Mouse (Mus musculus): ENCODE measurements around the gene Eno4.
A peak's percentile ranks its signal among the peaks of the same experiment; 100 is the strongest.
"Not testable (repeated sequence)": the region's sequence is repeated elsewhere in the genome, so short reads cannot be mapped to it uniquely, and the experiment has no call there.

Eno4 gene

DNA sequence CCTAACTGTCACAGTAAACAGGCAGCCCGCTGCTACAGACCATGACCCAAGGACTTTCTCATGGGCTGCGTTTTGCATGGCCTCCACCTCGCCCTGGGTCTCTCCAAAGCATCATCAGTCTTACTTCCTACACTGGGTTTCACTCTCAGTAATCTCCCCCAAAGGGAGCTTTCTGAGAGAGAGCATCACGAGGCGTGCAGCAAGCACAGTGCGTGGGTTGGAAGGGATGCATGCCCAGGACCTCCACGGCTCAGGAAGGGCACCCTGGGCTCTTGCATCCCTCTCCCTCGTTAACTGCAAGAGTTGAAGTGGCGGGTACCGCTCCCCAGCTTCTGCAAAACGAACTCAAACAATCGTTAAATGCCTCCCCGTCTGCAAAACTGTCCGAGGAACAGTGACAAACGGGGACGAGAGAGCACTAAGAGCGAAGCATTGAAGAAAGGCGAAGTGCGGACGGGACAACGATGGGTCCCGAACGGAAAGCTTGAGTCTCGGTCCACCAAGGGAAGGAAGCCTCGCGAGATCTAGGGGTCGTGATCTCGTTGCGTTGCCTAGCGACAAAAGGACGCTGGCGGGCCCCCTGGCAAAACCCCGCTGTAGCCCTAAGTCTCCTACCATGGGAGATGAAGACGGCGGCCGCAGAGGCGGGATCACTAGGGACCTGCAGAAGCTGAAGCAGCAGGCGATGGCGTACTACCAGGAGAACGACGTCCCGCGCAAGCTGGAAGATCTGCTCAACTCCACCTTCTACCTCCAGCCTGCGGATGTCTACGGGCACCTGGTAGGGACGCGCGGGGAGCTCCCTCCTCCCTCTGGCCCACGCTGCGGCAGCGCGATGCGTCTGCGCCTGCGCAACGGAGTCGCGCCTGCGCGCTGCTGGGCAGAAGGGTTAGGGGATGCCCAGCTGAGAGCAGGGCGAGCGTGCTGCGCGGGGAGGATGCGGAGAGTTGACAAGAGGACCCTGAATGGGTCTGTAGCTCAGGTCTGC lies at the start of gene Eno4, which contains the start of gene Hspa12a:
Eno4 (plus strand) TSS at position 585 of the 988 bp plus-strand sequence.
Hspa12a (minus strand) TSS at position 814 of the 988 bp plus-strand sequence.
- peak; percentile 98 for DNase-seq (ENCODE audit: low spot score)

DNA sequence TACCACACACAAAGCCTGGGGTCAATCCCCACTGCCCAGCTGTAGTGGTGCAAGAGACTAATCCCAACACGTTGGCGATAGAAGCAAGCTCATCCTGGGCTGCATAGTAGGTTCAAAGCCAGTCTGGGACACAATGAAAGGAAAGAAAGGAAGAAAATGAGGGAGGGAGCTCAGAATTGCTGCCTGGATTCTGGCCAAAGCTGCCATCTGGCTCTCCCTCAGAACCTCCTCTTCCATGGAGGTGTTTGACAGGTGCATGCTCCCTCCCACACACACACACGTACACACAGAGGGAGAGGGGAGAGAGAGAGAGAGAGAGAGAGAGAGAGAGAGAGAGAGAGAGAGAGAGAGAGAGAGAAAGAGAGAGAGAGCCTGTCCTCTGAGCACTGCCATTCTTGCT lies 47.0 kb upstream of the Eno4 start:
- no peak for DNase-seq (ENCODE audit: low spot score)

DNA sequence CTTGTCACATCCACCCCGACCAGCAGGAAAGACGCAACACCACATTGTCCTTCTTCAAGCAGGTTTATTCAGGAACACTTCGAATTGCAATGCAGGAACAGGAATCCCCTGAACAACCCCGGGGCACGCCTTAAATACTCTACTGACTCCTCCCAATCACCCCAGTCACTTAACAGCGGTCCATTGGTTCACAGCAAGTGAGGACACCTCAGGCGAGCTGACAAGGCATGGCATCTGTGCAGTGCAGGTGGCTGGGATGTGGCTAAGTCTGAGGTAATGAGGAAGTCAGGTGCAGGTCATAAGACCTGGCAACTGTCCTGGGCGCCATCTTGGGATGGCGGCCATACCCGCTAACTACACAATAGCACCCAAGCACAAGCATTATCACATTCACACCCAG lies 42.8 kb upstream of the Eno4 start:
- not testable (repeated sequence) for DNase-seq (ENCODE audit: low spot score)

DNA sequence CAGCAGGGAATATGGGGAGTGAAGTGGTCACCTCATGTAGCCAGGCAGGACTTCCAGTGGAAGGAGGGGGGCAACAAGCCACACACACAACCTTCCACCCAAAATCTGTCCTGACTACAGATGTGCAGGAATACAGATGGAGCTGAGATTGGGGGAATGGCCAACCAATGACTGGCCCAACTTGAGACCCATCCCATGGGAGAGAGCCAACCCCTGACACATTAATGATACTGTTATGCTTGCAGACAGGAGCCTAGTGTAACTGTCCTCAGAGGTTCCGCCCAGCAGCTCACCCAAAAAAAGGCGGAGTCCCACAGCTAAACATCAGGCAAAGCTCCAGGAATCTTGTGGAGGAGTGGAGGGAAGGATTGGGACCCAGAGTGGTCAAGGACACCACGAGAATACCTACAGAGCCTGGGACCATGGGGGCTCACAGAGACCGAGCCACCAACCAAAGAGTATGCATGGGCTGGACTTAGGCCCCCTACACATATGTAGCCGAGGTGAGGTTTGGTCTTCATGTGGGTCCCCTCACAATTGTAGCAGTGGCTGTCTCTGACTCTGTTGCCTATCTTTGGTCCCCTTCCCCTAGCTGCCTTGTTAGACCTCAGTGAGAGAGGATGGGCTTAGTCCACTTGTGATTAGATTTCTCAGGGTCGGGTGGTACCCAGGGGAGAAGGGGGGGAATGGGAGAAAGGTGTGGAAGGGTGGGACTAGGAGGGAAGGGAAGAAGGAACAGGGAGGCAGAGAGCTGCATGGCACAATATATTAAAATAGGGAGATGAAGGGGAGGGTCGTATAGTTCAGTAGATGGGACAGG lies 39.9 kb upstream of the Eno4 start:
- no peak for DNase-seq (ENCODE audit: low spot score)

DNA sequence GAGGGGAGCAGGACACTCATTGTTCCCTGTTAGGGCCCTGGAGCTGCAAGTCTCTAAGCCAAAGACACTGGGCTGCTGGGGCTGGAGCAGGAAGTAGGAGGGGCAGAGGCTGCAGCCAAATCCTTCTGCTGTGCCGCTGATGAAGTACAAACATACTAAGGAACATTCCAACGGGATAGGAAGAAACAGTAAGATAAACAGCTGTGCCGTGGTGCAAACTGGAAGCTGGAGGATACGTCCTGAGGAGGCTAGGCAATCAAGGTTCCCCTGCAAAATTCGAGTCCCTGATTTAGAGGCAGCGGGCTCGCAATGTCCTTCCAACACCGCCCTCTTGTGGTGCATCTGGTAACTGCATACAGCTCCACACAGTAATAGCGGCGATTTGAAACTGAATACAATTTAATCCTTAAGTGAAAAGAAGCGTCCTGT lies 39.3 kb upstream of the Eno4 start:
- peak; percentile 95 for DNase-seq (ENCODE audit: low spot score)

DNA sequence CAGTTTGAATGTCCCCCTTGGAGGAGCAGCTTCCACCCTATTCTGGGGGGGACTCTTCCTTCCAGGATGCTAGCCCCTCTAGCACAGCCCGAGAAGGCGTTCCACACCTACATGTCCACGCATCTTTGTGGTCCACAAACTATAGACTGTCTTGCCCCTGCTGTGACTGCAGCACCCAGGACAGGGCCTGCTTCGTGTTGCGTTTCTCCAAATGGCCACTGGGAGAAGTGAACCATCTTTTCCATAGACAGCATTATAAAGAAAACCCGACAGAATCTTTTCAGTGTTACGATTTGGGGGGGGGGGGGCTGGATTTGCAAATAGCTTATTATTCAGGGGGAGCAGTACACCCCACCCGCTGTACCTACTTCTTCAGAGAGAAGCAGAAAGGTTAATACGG lies 36.5 kb upstream of the Eno4 start:
- DNase-seq (ENCODE audit: low spot score): peak; percentile 14

DNA sequence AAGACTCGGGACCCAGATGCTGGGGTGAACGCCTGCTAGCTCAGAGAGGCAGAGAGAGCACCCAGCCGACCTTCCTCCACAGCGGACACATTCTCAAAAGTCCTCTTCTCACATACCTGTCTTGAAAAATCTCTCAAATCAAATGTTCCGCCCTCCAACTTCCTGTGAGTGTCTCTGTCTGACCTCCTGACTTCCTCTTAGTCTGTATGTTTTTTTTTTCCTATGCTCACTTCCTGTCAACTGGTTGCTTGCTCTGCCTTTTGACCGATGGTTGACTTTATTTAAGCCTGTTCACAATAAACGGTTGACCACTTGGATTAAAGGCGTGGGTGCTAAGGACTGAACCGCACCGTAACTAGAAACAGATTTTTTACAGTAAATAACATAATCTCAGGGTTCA lies 35.2 kb upstream of the Eno4 start:
- DNase-seq (ENCODE audit: low spot score): no peak

DNA sequence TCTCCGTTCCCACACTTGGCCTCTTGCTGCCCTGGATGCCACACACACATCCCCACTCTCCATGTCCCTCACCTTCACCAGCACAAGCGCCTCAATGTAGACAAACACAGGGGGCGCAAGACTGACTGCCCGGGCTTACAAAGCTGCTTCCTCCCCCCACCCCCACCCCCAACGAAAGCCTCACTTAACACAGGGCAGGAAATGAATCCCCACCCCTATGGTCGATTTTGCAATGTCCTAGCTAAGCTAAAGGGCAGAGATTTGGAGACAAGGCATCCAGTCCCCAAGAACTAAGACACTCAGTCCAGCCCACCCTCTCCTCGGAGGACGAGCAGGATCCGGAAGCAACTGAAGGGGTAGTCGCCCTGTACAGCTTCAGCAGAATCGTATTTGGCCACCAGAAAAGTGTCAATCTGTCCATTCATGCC lies 32.3 kb upstream of the Eno4 start:
- peak; percentile 61 for DNase-seq (ENCODE audit: low spot score)

DNA sequence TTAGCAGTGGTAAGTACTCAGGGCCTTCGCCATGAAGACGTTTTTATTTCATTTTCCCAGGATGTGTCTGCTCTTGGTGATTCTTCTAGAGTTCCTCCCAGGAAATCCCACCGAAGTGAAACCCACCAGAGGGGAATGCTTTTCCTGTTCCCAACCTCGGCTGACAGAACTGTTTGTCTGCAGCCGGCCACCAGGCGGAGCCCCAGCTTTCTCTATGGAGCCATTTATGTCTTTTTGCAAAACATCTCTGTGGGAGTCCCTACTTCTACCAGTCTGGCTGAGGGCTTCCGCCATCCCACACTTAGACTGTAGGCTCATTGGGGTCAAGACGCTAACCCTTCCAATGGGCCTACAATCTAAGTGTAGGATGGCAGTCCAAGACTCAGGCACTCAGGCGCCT lies 31.8 kb upstream of the Eno4 start:
- DNase-seq (ENCODE audit: low spot score): peak; percentile 70

DNA sequence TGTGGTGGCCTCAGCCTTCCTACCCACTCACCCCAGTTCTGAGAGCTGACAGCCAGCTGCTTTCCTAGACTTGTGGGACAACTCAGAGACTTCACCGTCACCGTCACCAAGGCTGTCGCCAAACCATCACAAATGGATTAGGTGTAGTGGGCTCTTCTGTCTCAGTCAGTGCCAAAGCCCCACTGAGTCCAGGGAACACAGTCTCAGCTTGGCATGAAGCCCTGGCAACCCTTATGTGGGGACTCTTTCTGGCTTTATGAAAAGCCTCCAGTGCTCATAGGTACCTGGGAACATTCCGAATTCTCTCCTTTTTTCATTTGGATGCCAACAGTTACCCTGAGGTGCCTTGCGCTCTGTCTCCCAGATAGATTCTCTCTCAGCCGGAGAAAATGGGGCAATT lies 29.9 kb upstream of the Eno4 start:
- DNase-seq (ENCODE audit: low spot score): no peak

DNA sequence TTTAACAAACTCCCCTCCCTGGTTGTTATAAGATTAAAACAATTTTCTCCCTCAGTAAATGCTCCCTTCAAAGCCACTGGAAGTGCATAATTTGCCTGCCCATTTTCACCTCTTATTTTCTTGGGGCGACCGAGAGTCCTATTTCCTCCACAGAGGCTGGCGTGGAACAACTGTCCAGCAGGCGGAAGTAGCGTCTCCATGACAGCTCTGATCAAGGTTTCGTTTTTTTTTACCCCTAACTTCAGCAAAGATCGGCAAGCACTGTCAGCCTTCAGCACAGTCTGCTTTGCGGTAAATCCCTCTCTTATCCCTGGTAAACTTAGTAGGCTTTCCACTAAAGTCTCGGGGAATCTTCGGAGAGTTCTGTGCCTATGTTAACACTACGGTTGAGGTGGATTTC lies 24.6 kb upstream of the Eno4 start:
- DNase-seq (ENCODE audit: low spot score): peak; percentile 24

DNA sequence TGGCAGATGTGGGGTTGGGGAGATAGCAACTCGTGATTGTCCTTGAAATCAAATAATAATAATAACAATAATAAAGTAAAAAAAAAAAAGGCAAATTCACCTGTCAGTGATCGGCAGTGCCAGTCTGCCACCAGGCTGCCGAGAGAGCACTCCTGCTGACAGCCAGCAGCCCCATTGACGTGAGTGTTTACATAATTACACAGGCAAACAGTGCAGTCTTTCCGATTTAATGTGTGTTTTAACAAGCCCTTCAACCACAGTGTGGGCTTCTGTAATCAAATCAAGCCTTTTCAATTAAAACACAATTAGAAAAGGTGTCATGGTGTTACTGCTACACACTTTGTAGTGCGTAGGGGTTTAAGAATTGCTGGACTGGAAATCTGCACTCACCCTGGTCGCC lies 24.1 kb upstream of the Eno4 start:
- DNase-seq (ENCODE audit: low spot score): no peak

DNA sequence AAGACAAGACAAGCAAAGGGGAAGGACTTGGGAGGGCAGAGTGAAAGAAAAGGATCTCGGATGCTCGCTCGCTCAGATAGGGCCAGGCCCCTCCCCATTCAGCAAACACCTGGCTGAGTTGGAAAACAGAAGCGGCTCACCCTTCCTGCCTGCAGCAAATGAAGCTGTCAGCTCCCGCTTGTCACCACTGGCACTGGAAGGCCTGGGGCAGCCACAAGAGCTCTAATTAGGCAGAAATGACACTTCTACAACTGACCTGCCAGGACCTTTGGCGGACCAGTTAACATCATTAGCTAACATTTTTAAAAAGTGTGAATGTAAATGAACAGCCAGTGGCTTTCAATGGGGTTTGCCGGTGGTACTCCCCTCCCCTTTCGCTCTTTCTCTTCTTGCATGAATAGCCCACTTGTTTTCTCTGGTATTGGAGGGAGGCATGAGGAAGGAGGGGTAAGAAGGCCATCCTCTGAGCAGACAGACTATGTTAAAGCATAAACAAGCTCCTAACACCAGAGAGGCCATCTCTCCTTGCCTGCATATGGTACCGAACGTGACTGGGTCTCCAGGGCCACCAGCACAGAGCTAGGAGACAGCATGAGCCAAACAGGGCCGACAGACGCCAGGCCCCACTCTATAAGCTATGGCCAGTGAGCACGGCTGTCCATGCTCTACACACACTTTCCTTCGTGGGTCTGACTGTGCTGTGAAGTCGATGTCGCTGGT lies 12.0 kb upstream of the Eno4 start:
- peak; percentile 47 for DNase-seq (ENCODE audit: low spot score)

DNA sequence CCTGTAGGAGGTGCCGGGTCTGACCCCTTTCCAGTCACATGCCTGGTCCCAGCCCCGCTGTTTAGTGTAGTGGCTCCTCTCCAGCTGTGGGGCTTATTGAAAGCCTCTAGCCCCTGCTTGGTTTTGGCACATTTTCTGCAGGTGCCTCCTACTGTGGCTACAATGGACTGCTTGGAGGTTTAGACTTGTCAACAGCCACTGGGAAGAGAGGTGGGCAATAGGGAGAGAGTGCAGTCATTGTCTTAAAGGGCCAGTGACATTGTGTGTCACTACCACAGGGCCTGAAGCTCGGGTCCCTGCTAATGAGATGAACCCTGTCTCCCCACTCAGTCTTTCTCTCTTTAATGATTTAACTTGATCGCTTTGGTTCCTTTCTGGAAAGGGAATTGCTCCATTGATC lies 10.2 kb upstream of the Eno4 start:
- peak; percentile 17 for DNase-seq (ENCODE audit: low spot score)

DNA sequence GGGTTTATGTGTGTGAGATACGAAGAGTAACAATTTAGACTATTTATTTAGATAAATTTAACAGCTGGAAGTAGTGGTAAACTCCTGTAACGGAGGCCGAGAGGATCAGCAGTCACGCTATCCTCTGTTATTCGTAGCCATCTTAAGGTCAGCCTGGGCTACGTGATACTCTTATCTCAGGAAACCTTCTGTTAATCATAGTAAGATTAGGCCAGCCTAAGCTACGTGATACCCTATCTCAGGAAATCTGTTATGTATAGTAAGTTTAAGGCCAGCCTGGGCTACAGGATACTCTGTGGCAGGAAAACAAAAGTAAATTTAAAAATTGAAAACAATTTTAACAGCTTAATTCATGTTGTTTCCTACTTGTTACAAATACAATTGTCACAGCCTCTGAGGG lies 2.7 kb downstream of the Eno4 start:
- no peak for DNase-seq (ENCODE audit: low spot score)

DNA sequence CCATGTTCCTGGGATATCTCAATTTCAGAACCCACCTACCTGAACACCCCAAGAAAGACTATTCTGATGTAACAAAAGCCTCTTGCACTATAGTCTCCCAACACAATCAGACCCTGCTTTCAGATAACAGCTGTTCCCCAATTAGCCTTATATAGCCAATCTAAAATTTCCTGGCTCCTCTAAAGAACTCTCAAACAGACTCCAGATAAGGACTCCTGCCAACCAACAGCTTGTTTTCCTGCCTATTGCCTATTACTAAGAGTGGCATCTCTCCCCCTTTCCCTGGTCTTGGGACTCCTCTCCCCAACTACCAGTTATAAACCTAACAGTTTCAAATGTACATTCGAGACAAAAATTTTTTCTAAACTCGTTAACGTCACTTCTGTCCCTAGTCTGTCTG lies 8.3 kb downstream of the Eno4 start:
- no peak for DNase-seq (ENCODE audit: low spot score)

DNA sequence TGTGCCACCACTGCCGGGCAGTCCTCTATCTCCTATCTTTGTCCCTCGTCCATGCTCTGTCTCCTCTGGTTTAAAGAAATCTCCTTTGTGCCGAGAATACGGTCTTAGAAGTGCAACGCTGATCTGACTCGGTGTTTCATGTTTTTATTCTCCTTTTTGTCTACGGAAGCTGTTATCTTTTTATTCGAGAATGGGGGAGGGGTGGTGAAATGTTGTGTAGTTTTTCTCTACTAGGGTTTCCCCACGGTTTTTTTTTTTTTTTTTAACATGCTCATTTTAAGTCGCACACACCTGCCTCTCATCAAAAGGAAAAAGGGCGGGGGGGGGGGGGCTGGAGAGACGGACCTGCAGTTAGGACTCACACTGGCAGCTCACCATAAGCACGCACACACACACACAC lies 9.0 kb downstream of the Eno4 start:
- DNase-seq (ENCODE audit: low spot score): no peak

DNA sequence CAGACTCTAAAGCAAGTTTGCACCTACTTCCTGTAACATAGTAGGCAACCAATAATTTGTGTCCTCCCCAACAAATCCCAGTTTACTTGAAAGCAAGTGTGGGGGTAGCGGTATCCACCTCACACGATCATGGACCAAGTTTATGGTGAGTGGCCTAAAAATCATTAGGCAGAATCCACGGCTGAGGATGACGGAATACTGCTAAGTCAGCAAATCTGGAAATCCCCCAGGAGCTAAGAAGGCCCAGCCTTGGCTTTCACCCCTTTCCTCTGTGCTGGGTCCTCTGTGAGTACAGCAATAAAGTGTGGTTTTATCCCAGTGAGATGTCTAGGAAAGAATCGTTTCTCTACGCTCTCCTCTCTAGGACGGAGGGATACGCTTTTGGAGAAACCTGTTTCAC lies 11.6 kb downstream of the Eno4 start:
- DNase-seq (ENCODE audit: low spot score): no peak

DNA sequence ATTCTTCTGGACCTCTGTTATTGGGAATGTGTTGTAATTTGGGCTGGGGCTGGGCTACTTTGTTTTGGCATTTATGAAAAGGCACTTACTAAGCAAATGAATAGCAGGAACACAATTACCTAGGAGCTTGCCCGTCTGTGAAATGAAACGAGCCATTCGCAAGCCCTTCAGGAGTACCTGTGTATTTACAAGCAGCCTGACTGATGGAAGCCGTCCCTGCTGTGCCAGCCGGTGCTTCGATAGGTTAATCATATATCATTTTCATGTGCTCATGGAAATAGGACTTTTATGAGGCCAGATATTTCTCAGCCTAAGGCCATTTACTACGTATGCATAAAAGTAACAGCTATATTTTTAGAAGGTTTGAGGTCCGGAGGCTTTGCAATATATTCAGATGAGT lies 19.8 kb downstream of the Eno4 start:
- DNase-seq (ENCODE audit: low spot score): no peak

DNA sequence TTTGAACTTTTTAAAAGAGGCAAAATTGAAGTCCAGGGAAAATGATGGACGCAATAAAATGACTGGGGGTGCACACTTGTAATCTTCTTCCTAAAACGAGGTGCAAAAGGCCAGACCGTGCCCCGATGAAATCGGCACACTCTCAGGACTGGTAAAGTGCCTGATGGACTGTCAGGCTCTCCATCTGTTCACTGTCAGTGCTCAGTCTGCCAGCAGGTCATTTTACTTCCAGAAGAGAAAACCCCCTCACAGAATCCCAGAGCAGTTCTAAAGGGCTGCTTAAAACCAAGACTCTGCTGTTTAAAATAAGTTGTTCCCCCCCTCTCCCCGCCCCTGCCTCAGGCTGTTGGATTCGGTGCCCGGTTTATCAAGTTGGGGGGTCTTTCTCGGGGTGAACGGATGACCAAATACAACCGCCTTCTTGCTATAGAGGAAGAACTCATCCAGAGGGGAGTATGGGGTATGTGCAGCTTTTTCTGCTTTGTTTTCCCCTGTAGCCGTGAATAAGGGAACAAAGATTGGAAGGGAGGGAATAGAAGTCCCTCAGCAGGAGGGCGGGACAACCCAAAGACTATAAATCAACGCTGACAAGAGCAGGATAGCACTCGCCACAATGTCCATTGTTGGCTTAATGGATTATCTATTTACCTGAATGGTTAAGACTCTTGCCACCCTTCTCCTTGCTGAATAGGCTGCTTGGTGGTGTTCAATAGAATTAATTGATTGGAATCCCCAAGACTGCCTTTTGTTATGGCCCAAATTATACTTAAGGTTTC lies 25.7 kb downstream of the Eno4 start:
- peak; percentile 77 for DNase-seq (ENCODE audit: low spot score)

DNA sequence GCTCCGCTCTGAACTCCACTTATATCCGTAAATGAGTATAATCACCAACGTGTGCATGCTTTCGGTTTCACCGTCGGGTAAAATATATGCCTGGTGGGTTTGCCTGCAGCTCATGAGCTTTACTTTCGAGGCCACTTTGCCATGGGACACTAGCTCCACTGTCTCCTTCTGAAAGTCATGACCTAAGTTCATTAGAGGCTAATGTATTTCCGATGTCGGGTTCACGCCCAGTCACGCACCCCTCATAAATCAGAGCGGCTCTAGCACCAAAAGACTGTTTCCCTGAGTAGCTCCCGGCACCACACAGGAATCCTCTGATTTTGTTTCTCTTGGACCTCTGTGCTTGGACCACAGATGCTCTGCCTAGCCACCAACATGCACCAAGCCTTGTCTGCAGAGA lies 27.6 kb downstream of the Eno4 start:
- peak; percentile 25 for DNase-seq (ENCODE audit: low spot score)
